Mouse (Mus musculus) bone marrow macrophage, adult 2 months (primary cell): ENCODE measurements at regions not wholly inside any gene's neighbourhood (a gene's known extent, or its start where the extent isn't known, plus 50 kb on each side); places are given as distances from the start of the nearest gene placed in this dataset.

Source experiments
- CTCF ChIP-seq: IDR thresholded peaks from 2 replicates; pipeline ENCODE4 v1.5.1; 2012; ENCODE audit warnings: low read depth, mild to moderate bottlenecking, low read length, moderate library complexity
- POLR2A ChIP-seq: IDR thresholded peaks from 2 replicates; pipeline ENCODE4 v1.6.1; 2012; ENCODE audit warnings: mild to moderate bottlenecking, low read depth, low read length, borderline replicate concordance

DNA sequence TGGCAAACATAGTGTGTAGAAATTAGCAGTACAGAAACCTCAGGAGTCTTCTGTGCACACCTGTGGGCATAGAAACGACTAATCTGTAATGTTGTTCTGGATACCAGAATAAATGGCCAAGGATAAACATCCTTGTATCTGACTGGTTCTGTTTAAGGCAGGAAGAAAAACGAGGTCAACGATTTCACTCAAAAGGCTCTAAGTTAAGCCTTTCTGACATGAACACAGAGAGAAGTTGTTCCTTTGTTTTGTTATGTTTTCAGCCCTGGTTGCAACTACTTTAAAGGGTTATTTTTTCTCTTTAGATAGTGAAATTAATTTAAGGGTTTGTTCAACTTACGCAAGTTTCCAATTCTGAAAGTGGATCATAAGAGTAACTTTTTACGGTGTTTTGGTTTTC, 299.6 kb upstream of the Kif18a start:
- TF ChIP-seq POLR2A (no peak), CTCF (no peak)
